Mouse (Mus musculus): ENCODE results near the gene Shisa8. TPM values are rescaled to one million over a fixed set of nuclear protein-coding genes. Genes with fewer than 3 reads are reported as not detected.

Gene Shisa8
- polyA plus RNA-seq, 1 experiment = 0.06 TPM

DNA sequence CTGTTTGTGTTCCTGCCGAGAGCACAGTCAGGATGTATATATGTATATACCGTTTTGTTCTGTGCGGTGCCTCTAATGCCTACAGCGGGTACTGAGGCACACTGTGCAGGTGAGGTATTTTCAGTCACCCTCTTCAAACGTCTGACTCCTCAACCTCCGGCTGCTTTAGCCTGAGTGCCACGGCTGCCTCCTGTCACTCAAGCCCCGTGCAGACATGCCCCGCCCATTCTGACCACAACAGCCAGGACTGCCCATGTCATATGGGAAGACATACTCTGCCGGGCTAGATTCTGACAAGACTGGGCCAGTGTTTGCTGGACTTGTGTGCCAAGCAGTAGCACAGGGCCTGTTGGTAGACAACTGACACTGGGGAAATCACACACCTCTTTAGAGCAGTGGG is 23.0 kb upstream of the Shisa8 start:
- H3K79me2 ChIP-seq (ENCODE audit: control insufficient read depth, insufficient read depth) = no peaks in the 10 kb centered on the region
- TF ChIP-seq MAX (IDR thresholded peaks at IDR 0.05) (no peak), USF1 (IDR thresholded peaks at IDR 0.05; ENCODE audit: low read depth) (no peak)

DNA sequence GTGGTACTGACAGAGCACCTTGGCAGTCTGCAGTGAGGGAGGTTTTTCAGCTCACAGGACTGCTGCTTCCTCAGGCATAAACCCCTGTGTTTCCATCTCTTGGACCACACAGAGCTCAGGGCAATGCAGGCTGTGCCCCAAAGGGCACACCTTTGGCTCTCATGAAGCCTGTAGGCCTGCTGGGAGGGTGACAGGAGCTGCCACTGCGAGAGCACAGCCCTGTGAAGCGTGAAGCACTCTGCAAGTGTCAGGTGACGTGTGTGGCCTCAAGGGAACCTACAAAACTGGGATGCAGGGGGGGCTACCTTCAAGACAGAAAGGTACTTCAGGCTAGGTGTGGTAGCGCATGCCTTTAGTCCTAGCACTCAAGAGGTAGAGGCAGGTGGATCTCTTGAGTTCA is 20.0 kb upstream of the Shisa8 start:
- Histone ChIP-seq H3K4me3 (ENCODE audit: insufficient read depth, poor library complexity, severe bottlenecking) (no peak overlapping the region), H3K36me3 (ENCODE audit: control insufficient read depth, insufficient read depth) (no peaks in the 10 kb centered on the region), H3K27me3 (ENCODE audit: control insufficient read depth, insufficient read depth, insufficient read length) (no peaks in the 10 kb centered on the region), H3K79me3 (ENCODE audit: low read depth) (no peaks in the 10 kb centered on the region), H3ac (ENCODE audit: control insufficient read depth, insufficient read length, low read depth) (no peak overlapping the region), H3K79me2 (ENCODE audit: control insufficient read depth, insufficient read depth) (no peaks in the 10 kb centered on the region)
- no peak for TF ChIP-seq MYOD1 (IDR thresholded peaks at IDR 0.05; ENCODE audit: control insufficient read depth, insufficient read length, low read depth)
- no peak for TF ChIP-seq MYOG (IDR thresholded peaks at IDR 0.05; ENCODE audit: control insufficient read depth, extremely low read depth, insufficient read length)
- TF ChIP-seq CTCF (IDR thresholded peaks at IDR 0.05; ENCODE audit: control insufficient read depth, insufficient read depth, insufficient read length) = no peak
- TF ChIP-seq FOSL1 (IDR thresholded peaks at IDR 0.05; ENCODE audit: insufficient read depth, low read length, poor library complexity, severe bottlenecking) = no peak
- TF ChIP-seq USF1 (IDR thresholded peaks at IDR 0.05; ENCODE audit: low read depth) = no peak

More for the DNA sequence above, 23.0 kb upstream of the Shisa8 start:
- H3K36me3 ChIP-seq (ENCODE audit: control insufficient read depth, insufficient read depth) = peaks cover 11% of the 10 kb centered on the region
- no peak overlapping the region for H3ac ChIP-seq (ENCODE audit: control insufficient read depth, insufficient read length, low read depth)
- no peaks in the 10 kb centered on the region for H3K79me3 ChIP-seq (ENCODE audit: low read depth)
- H3K27me3 ChIP-seq (ENCODE audit: control insufficient read depth, insufficient read depth, insufficient read length) = no peaks in the 10 kb centered on the region
- no peak overlapping the region for H3K4me3 ChIP-seq (ENCODE audit: insufficient read depth, poor library complexity, severe bottlenecking)

DNA sequence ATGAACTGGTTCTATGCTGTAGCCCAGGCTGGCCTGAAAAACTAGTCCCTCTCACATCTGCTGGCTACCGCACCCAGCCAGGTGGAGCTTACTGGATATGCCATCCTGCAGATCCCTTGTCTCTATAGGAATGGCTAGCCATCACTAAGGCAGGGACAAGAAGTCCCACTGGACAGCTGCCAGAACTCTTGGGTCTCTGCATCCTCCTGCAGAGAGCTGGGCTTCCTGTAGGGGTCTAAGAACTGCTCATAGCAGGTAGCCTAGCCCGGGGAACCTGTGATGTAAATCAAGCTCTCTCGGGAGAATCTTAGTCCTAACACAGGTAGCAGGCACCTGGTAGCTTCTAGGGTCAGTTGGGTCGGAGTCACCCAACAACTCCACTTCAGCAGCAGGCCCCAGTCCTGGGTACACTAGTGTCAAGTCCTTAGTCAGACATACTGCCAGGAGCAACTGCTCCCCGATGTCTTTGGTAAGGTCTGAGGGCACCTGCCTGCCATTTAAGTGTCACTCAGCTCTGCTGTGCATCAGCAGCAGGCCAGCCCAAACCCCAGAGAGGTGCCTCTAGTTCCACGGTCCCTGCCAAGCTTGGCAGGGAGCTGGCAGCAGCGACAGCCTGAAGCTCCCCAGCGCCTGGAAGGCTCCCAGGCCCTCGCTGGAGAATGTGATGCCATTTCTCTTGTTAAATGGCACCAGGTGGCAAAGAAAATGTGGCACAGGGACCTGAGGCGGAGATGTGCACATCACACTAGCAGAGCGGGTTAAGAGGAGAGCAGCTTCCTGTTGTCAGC is 19.2 kb upstream of the Shisa8 start:
- Histone ChIP-seq H3K79me2 (ENCODE audit: control insufficient read depth, insufficient read depth) (no peaks in the 10 kb centered on the region), H3ac (ENCODE audit: control insufficient read depth, insufficient read length, low read depth) (no peak overlapping the region), H3K36me3 (ENCODE audit: control insufficient read depth, insufficient read depth) (no peaks in the 10 kb centered on the region), H3K79me3 (ENCODE audit: low read depth) (no peaks in the 10 kb centered on the region), H3K4me3 (ENCODE audit: insufficient read depth, poor library complexity, severe bottlenecking) (no peak overlapping the region), H3K27me3 (ENCODE audit: control insufficient read depth, insufficient read depth, insufficient read length) (no peaks in the 10 kb centered on the region)
- TF ChIP-seq CEBPB (IDR thresholded peaks at IDR 0.05; ENCODE audit: low read depth) (no peak), MAX (IDR thresholded peaks at IDR 0.05) (no peak), FOSL1 (IDR thresholded peaks at IDR 0.05; ENCODE audit: insufficient read depth, low read length, poor library complexity, severe bottlenecking) (no peak), USF1 (IDR thresholded peaks at IDR 0.05; ENCODE audit: low read depth) (no peak), CTCF (IDR thresholded peaks at IDR 0.05; ENCODE audit: control insufficient read depth, insufficient read depth, insufficient read length) (no peak), MYOG (IDR thresholded peaks at IDR 0.05; ENCODE audit: control insufficient read depth, extremely low read depth, insufficient read length) (no peak), MYOD1 (IDR thresholded peaks at IDR 0.05; ENCODE audit: control insufficient read depth, insufficient read length, low read depth) (no peak)

DNA sequence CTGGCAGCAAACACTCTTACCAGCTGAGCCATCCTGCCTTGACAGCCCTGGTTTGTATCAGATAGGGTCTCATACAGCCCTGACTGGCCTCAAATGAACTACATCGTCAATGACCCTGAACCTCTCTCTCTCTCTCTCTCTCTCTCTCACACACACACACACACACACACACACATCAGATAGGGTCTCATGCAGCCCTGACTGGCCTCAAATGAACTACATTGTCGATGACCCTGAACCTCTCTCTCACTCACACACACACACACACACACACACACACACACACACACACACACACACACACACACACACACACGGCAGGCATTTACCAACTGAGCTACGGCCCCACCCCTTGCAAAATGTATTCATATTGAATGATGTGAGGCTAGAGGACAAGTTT is 18.5 kb upstream of the Shisa8 start:
- no peak overlapping the region for H3K4me3 ChIP-seq (ENCODE audit: insufficient read depth, poor library complexity, severe bottlenecking)
- no peak for TF ChIP-seq FOSL1 (IDR thresholded peaks at IDR 0.05; ENCODE audit: insufficient read depth, low read length, poor library complexity, severe bottlenecking)
- no peak for TF ChIP-seq MYOD1 (IDR thresholded peaks at IDR 0.05; ENCODE audit: control insufficient read depth, insufficient read length, low read depth)
- no peak for TF ChIP-seq USF1 (IDR thresholded peaks at IDR 0.05; ENCODE audit: low read depth)
- TF ChIP-seq CTCF (IDR thresholded peaks at IDR 0.05; ENCODE audit: control insufficient read depth, insufficient read depth, insufficient read length) = no peak
- no peak for TF ChIP-seq CEBPB (IDR thresholded peaks at IDR 0.05; ENCODE audit: low read depth)
- no peak for TF ChIP-seq MAX (IDR thresholded peaks at IDR 0.05)
- TF ChIP-seq MYOG (IDR thresholded peaks at IDR 0.05; ENCODE audit: control insufficient read depth, extremely low read depth, insufficient read length) = no peak
- no peaks in the 10 kb centered on the region for H3K79me2 ChIP-seq (ENCODE audit: control insufficient read depth, insufficient read depth)
- H3K79me3 ChIP-seq (ENCODE audit: low read depth) = no peaks in the 10 kb centered on the region
- H3K27me3 ChIP-seq (ENCODE audit: control insufficient read depth, insufficient read depth, insufficient read length) = no peaks in the 10 kb centered on the region
- H3ac ChIP-seq (ENCODE audit: control insufficient read depth, insufficient read length, low read depth) = no peak overlapping the region
- no peaks in the 10 kb centered on the region for H3K36me3 ChIP-seq (ENCODE audit: control insufficient read depth, insufficient read depth)

DNA sequence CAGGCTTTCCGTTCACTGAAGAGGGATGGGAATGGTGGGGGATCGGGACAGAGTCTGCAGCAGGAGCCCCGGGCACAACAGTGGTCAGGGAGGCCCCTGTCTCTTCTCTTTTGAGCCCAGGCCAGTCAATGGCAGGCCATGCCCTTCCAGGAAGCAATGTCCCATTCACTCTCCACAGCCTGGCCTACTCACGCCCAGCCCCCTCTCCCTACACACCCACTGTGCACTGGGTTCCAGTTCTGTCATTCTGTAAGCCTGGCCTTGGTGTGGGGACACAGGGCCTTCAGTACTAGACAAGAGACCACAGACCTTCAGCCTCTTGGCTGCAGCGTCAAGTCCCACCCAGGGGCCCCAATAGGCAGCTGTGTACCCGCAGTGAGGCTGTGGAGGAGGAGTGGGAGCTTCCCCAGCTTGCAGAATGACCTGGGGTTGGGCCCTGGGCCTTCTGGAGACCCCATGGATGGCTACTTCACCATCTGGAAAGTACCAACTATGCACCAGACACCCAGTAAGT is 17.5 kb upstream of the Shisa8 start:
- H3K27me3 ChIP-seq (ENCODE audit: control insufficient read depth, insufficient read depth, insufficient read length) = no peaks in the 10 kb centered on the region
- no peak overlapping the region for H3K4me3 ChIP-seq (ENCODE audit: insufficient read depth, poor library complexity, severe bottlenecking)
- no peaks in the 10 kb centered on the region for H3K79me3 ChIP-seq (ENCODE audit: low read depth)
- no peaks in the 10 kb centered on the region for H3K79me2 ChIP-seq (ENCODE audit: control insufficient read depth, insufficient read depth)
- no peak overlapping the region for H3ac ChIP-seq (ENCODE audit: control insufficient read depth, insufficient read length, low read depth)
- no peaks in the 10 kb centered on the region for H3K36me3 ChIP-seq (ENCODE audit: control insufficient read depth, insufficient read depth)
- no peak for TF ChIP-seq MYOD1 (IDR thresholded peaks at IDR 0.05; ENCODE audit: control insufficient read depth, insufficient read length, low read depth)
- no peak for TF ChIP-seq USF1 (IDR thresholded peaks at IDR 0.05; ENCODE audit: low read depth)
- no peak for TF ChIP-seq MYOG (IDR thresholded peaks at IDR 0.05; ENCODE audit: control insufficient read depth, extremely low read depth, insufficient read length)
- TF ChIP-seq CEBPB (IDR thresholded peaks at IDR 0.05; ENCODE audit: low read depth) = no peak
- no peak for TF ChIP-seq FOSL1 (IDR thresholded peaks at IDR 0.05; ENCODE audit: insufficient read depth, low read length, poor library complexity, severe bottlenecking)
- no peak for TF ChIP-seq CTCF (IDR thresholded peaks at IDR 0.05; ENCODE audit: control insufficient read depth, insufficient read depth, insufficient read length)
- no peak for TF ChIP-seq MAX (IDR thresholded peaks at IDR 0.05)
